Mouse (Mus musculus): ENCODE data around the gene Glrx2. TPM values are rescaled to one million over a fixed set of nuclear protein-coding genes. Genes with fewer than 3 reads are reported as not detected.

Gene Glrx2
- total RNA-seq, 2 experiments from 2014 or later = 70.0 to 70.7 TPM

DNA sequence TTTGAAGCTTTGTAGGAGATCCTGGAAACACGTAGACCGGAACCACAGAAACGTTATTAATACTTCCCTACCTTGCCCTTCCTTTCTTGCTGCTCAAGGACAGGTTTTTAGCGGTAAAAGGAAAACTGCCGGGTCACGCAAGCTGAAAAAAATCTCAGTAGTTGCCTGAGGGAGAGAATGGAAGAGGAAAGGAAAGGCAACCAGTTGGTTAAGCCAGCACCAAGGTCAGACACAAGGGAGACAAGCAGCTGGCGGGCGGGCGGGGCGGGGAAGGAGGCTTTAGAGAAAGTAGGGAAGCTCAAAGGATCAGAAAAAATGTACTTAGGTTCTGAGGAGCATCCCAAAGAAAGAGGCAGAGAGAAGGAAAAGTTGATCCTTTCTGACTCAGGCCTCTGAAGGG is 29.7 kb downstream of the Glrx2 start:
- no peak for DNase-seq

DNA sequence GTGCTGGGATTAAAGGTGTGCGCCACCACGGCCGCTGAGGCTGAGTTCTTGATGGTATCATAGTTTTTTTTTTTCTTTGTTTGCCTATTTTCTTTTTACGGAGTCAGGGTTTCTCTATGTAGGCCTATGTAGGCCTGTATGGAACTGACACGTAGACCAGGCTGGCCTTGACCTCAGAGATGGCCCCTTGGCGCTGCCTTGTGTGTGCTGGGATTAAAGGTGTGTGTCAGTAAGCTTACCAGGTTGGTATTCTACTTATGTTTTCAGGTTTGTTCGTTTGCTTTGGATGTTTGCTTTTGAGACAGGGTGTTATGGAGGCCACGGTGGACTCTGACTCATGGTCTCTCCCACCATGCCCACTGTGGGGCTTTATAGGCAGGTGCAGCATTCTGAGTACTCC is 46.0 kb downstream of the Glrx2 start:
- no peak for DNase-seq

DNA sequence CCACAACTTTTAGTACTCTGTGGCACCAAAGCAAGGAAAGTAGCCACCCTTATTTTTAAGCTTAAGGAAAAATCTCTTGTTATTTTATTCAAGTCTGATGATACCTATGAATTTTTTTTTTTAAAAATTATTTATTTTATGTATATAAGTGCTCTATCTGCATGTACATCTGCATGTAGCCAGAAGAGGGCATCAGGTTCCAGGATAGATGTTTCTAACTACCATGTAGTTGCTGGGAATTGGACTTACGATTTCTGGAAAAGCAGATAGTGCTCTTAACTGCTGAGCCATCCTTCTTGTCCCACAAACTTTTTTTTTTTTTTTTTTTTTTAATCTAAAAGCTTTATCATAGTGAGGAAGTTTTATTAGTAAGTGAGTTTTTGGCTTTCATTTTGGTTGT is 48.3 kb downstream of the Glrx2 start:
- no peak for DNase-seq

- DNase-seq = no peak
Measured at GRCm38 (mm10) chr1:143765801-143766200, 49.7 kb downstream of the Glrx2 start.

DNA sequence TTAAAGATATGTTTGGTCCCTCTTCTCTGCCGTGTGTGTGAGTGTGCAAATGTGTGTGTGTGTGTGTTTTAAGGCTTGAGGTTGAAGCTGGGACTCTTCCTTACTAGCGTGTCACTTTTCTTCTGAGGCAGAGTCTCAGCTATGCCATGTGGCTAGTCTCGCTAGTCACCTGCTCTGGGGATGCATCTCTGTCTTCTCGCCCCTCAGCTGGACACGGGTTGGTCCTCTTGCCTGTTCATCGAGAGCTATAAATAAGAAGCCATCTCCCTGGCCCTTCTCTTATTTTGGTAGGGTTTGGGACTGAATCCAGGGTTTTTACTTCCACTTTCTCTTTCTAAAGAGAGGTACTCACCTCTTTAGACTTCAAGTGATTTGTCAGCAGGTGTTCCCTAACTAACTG is 50.1 kb downstream of the Glrx2 start:
- DNase-seq = no peak

DNA sequence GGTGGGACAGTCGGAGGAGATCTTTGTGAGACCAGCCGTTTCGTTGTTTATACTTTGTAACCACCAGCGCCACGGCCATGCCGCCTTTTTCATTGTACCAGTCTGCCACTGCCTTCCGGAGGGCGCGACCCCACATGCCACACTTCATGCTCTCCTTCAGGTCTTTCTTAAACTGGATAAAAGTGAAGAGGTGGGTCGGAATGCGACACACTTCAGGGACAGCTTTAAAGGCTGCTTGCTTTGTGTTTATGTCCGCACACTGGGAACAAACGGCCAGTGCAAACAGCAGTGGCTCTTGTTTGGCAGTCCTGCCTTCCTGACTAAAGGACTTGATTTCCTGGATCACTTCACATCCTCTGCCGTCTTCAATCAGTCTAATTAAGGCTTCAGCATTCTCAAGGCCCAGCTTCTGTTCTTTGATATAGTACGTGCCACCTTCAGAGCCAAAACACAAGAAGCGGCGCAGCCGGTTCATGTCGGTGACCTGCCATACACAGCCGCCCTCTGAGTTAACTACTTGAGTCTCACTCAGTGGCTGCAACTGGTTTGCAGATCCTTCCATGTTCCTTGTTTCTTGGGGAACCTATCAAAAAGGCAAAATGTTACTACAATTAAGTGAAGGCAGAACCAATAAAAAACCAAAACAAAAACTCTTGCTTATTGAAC is 54.4 kb downstream of the Glrx2 start:
- DNase-seq = no peak

- DNase-seq = no peak
Measured at GRCm38 (mm10) chr1:143773082-143773481, 56.9 kb downstream of the Glrx2 start.

DNA sequence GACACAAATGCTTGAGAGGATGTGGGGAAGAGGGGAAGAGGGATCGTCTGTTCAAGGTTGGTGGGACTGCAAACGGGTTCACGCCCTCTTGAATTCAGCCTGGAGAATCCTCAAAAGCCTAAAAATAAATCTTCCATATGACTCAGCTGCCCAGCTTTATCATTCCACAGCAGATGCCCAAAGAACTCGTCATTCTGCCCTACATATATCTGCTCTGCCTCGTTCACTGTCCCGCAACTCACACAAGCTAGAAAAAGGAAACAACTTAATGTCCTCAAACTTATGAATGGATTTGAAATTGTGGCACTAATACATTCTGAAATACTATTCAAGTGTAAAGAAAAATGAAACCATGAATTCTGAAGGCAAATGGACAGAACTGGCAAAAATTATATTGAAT is 57.8 kb downstream of the Glrx2 start:
- DNase-seq = no peak

DNA sequence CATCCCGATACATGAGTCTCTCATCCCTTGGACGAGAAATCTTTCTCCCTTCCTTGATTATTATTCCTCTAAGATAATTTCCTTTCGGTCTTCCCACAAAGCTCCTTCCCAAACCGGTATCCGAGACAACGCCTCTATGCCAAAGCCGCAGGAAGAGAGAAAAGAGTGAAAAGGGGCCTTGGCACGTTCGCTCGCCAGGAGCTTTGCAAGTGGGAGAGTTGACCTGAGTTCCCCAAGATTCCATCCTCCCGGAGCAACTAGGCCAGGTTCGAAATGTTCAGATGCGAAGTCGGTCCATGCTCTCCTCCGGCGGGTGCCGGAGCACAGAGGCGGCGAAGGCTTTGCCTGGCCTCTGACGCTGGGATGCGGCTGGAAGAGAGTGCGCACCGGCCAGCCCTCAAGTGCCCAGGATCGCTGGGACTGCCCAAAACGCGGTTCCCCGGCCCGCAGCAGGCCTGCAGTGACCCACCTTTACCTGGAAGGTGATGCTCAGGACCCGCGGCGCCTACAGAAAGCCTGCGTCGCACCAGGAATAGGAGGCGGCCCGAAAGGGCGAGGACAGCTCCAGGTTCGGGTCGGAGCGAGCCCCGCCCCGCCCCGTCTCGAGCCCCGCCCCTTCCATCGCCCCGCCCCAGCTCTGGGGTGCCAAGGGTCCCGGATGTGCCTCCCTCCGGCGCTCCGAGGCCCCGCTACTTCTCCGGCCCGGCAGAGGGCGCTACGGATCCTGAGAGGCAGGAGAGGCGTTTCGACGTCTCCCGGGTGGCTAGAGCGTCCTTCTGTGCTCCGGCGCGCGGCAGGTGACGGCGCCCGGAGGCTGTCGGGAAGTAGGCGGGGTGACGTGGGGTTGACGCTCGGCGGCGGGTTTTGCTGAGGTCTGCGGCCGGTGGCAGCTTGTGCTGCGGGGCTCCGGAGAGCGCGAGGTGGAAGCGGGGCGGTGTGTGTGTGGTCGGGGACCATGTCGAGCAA is 60.6 kb downstream of the Glrx2 start, which contains the start of the genes Trove2 and Uchl5:
TSS of gene Trove2 (minus strand) at position 623 of the 966 bp plus-strand sequence.
TSS of gene Uchl5 (plus strand) at position 827 of the 966 bp plus-strand sequence.
- peak; percentile 99 for DNase-seq

DNA sequence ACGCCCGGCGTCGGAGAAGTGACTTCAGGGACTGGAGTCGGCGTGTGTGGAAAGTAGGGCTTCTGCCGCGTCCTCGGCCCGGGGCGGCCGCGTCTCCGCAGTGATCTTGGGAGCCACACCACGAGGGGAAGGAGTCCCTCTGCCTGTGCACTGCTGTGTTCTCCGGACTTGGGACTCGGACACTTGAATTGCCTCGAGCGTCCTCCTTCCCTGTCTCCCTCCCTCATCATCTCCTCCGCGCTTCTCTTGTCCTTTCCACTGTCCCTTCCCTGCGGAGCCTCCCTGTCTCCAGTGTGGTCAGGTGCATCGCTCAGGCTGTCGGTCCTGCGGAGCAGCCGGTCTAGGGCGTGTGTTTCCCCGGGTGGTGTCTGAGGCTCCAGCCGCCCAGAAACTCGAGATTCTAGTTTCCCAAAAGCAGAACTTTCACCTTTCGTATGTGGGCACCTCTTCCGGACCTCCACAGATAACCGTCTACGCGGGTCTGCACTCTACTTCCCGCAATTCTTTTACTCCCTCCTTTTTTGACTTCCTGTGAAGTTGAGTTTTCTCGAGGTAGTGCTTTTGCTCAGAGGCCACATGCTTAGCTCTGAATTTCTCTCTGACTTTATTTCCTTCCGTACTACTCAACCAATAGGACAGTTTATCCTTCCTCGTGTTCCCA is 61.5 kb downstream of the Glrx2 start:
- DNase-seq = no peak

GRCm38 (mm10) chr1:143788584-143789227 is 72.6 kb downstream of the Glrx2 start:
- DNase-seq = peak; percentile 40

Other genes with a start within 250 kb of the Glrx2 start
- under 1 TPM; 0.09 to 0.10 TPM for gene B3galt2, start 75.7 kb upstream of the Glrx2 start, total RNA-seq (2021)
- 10 to 100 TPM; 47.5 to 53.8 TPM for gene Cdc73, start 13.4 kb upstream of the Glrx2 start, total RNA-seq (2021)
- gene Trove2, start 60.7 kb downstream of the Glrx2 start, total RNA-seq (2021) = 10 to 100 TPM; 11.7 to 12.2 TPM
- 10 to 100 TPM; 23.9 to 24.1 TPM for gene Uchl5, start 60.9 kb downstream of the Glrx2 start, total RNA-seq (2021)

All from heart, postnatal 4 days (tissue).